Mouse (Mus musculus) lung, adult 2 months (tissue): Measurements from ENCODE around the gene 1700017B05Rik.
"Not testable (repeated sequence)": the region's sequence is repeated elsewhere in the genome, so short reads cannot be mapped to it uniquely, and the experiment has no call there.

ENCODE experiments used
- CTCF ChIP-seq: fragments of 200-500 bp; IDR thresholded peaks from 2 replicates; pipeline ENCODE4 v1.5.1; 2011; ENCODE audit warnings: mild to moderate bottlenecking, low read length, control low read depth; ENCODE audit not compliant: insufficient read depth
- POLR2A ChIP-seq: fragments of 200-500 bp; IDR thresholded peaks from 2 replicates; pipeline ENCODE4 v1.6.1; 2011; ENCODE audit warnings: low read depth, mild to moderate bottlenecking, control low read depth, low read length, borderline replicate concordance; ENCODE audit errors: extremely low read depth

GRCm38 (mm10) chr9:57304716-57305115, 42.3 kb upstream of the 1700017B05Rik start:
- not testable (repeated sequence) for TF ChIP-seq CTCF, POLR2A
